Mouse (Mus musculus): ENCODE results near the gene 9130230L23Rik. TPM values are rescaled to one million over a fixed set of nuclear protein-coding genes. Genes with fewer than 3 reads are reported as not detected.

The 9130230L23Rik gene
- total RNA-seq, 2 experiments from 2014 or later: not detected

Small RNA genes within 50 kb of the gene (microRNA-seq; reads per million reads assigned to microRNA genes)
- not detected for gene Gm25952

Other genes starting within 250 kb of the 9130230L23Rik start
- gene N4bp2, start 240.8 kb downstream of the 9130230L23Rik start, total RNA-seq (2021): 10 to 100 TPM; 15.7 to 15.9 TPM
- gene Rhoh, start 143.1 kb downstream of the 9130230L23Rik start, total RNA-seq (2021): under 1 TPM; 0.42 to 0.87 TPM
- gene Chrna9, start 69.4 kb downstream of the 9130230L23Rik start, total RNA-seq (2021): under 1 TPM in 1 of 2 experiments, not detected in 1; 0.22 TPM
- gene Rbm47, start 168.8 kb upstream of the 9130230L23Rik start, total RNA-seq (2021): 1 to 10 TPM; 1.7 to 2.8 TPM

Measured in heart, postnatal 25 days (tissue).